Mouse (Mus musculus) kidney, postnatal 0 days (tissue): ENCODE results near the gene Sh3gl2. TPM values are rescaled to one million over a fixed set of nuclear protein-coding genes. Genes with fewer than 3 reads are reported as not detected.
A peak's percentile ranks its signal among the peaks of the same experiment; 100 is the strongest.

Source experiments
- ATAC-seq: fragments of 200-750 bp; cut with Nextera tagmentation; replicated peaks from 2 replicates; pipeline ENCODE4 v1.8.0; 2017; ENCODE audit warnings: low read depth, moderate number of reproducible peaks, moderate TSS enrichment, moderate library complexity; ENCODE audit not compliant: low FRiP score
- DNase-seq: peaks from one replicate; pipeline ENCODE4 v3.0.0-alpha.2; 2016; ENCODE audit warnings: low spot score
- H3K27ac ChIP-seq: fragments of 300-500 bp; sonication (generic); 2 replicates; pipeline ENCODE4 v1.5.1; 2014; ENCODE audit warnings: mild to moderate bottlenecking
- H3K27me3 ChIP-seq: fragments of 300-500 bp; sonication (generic); 2 replicates; pipeline ENCODE4 v1.6.1; 2014; ENCODE audit warnings: low read length, mixed read lengths; ENCODE audit not compliant: insufficient read depth
- H3K36me3 ChIP-seq: fragments of 300-500 bp; sonication (generic); 2 replicates; pipeline ENCODE4 v1.6.1; 2014; ENCODE audit warnings: low read length, mixed read lengths; ENCODE audit not compliant: insufficient read depth
- H3K4me1 ChIP-seq: fragments of 300-500 bp; sonication (generic); replicated peaks from 2 replicates; pipeline ENCODE4 v1.6.1; 2014; ENCODE audit warnings: antibody characterized with exemption, low read length, mixed read lengths; ENCODE audit not compliant: insufficient read depth
- H3K4me2 ChIP-seq: fragments of 300-500 bp; sonication (generic); 2 replicates; pipeline ENCODE4 v1.6.1; 2014; ENCODE audit warnings: mild to moderate bottlenecking, low read length, moderate library complexity, mixed read lengths
- H3K4me3 ChIP-seq: fragments of 300-500 bp; sonication (generic); replicated peaks from 2 replicates; pipeline ENCODE4 v1.5.1; 2014; ENCODE audit warnings: low read depth, low read length
- H3K9ac ChIP-seq: fragments of 300-500 bp; sonication (generic); 2 replicates; pipeline ENCODE4 v1.6.1; 2014; ENCODE audit warnings: low read depth, low read length
- H3K9me3 ChIP-seq: fragments of 300-500 bp; sonication (generic); replicated peaks from 2 replicates; pipeline ENCODE4 v1.6.1; 2016; ENCODE audit warnings: low read length, inconsistent platforms, mixed read lengths
- CTCF ChIP-seq: IDR thresholded peaks from 2 replicates; pipeline ENCODE4 v1.5.1; 2016; ENCODE audit warnings: antibody characterized with exemption, low read depth, mild to moderate bottlenecking, moderate library complexity
- WGBS: fragments of 180-500 bp; shearing (Covaris S2); extraction: QIAGEN DNeasy Blood & Tissue Kit; methylation state at CpG from one replicate; pipeline ENCODE4 v1.1.7; 2014; 5-methylcytosine and 5-hydroxymethylcytosine counted together
- polyA plus RNA-seq: library from polyadenylated mRNA; unstranded; fragments of >200 nt; fragmentation: Nextera tagmentation; extraction: Ambion mirVana; gene quantifications from 2 replicates; pipeline ENCODE4 v1.2.1, GENCODE M21; 2015

The Sh3gl2 gene
- polyA plus RNA-seq, 1 experiment from 2014 or later, result 22.1 TPM

DNA sequence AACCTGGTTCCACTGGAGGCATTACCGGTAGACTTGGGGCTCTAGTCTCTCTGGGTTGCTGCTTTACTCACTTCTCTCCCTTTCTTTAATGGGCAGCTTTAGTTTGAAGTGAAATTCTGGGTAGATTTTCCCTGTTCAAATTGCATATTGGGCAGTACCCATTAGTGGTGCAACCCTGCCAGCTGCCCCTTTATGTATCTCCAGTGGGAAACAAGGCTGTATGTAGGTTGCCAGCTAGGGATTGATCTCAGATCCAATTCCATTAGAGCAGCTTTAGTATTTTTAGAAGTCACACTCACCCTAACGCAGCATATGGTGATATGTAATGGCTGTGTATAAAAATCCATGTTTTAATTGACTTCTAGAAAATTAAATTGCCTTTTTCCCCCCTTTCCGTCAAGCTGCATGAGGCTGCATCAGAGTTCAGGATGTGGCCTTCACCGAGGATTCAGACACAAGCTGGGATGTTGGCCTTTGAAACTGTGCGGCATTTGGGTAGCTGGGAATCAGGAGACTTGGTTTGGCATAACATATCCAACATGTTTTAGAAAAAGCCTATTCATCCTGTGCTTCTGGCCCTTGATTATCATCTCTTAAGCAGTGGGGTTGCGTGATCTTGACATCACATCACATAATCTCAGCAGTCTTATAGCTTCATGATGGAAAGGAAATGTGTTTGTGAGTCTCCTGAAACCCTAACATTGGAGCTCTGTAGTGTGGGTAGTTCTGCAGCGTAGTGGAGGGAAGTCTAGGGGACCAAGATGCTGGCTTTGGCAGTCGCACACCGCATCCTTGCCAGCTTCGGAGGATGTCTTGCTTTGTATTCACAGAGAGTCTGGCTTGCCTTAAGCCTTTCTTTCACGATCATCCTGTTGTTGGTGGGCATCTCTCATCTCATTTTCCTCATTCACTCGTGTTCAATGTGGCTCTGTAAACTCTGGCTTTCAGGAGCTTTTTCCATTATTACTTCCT is 56.0 kb downstream of the Sh3gl2 start:
- H3K4me2 ChIP-seq, result no peak overlapping the region
- WGBS, result 90% methylated on average over 12 of the region's 12 CpGs
- no peaks in the 10 kb centered on the region for H3K9me3 ChIP-seq
- no peak for DNase-seq
- no peaks in the 10 kb centered on the region for H3K27me3 ChIP-seq
- no peak overlapping the region for H3K27ac ChIP-seq
- no peak for TF ChIP-seq CTCF
- no peak for ATAC-seq
- H3K9ac ChIP-seq, result no peak overlapping the region
- H3K36me3 ChIP-seq, result no peaks in the 10 kb centered on the region
- H3K4me3 ChIP-seq, result no peak overlapping the region
- no peaks in the 10 kb centered on the region for H3K4me1 ChIP-seq

DNA sequence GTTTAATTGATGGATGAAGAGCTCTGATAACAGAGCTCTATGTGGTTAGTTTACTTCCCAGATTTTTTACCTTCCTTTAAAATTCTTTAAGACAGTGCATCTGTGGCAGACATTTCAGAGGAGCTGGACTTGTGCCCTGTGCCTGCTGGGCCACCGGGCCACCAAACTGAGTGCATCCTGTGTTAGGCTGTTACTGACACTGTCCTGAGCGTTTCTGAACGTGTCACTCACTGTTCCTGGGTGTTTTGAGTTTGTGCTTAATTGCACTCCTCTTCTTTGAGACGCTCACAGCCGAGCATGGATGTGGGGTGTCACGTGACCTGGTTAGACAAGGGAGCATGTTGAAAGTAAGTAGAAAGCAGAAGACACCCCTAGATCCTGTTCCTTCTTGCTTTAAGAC is 57.2 kb downstream of the Sh3gl2 start:
- no peak overlapping the region for H3K4me3 ChIP-seq
- no peak overlapping the region for H3K9ac ChIP-seq
- no peak overlapping the region for H3K4me2 ChIP-seq
- ATAC-seq (no peak), DNase-seq (no peak)
- no peaks in the 10 kb centered on the region for H3K9me3 ChIP-seq
- 59% methylated on average over 6 of the region's 6 CpGs for WGBS
- no peaks in the 10 kb centered on the region for H3K4me1 ChIP-seq
- no peak overlapping the region for H3K27ac ChIP-seq
- H3K36me3 ChIP-seq, result no peaks in the 10 kb centered on the region
- no peaks in the 10 kb centered on the region for H3K27me3 ChIP-seq
- TF ChIP-seq CTCF, result no peak

GRCm38 (mm10) chr4:85262606-85263005 is 57.7 kb downstream of the Sh3gl2 start:
- no peak for DNase-seq
- H3K4me1 ChIP-seq, result no peaks in the 10 kb centered on the region
- H3K4me2 ChIP-seq, result no peak overlapping the region
- no peak overlapping the region for H3K4me3 ChIP-seq
- ATAC-seq, result no peak
- H3K27me3 ChIP-seq, result no peaks in the 10 kb centered on the region
- no peaks in the 10 kb centered on the region for H3K36me3 ChIP-seq
- H3K9ac ChIP-seq, result no peak overlapping the region
- TF ChIP-seq CTCF, result no peak
- H3K9me3 ChIP-seq, result no peaks in the 10 kb centered on the region
- WGBS, result 87% methylated on average over 13 of the region's 13 CpGs
- H3K27ac ChIP-seq, result no peak overlapping the region

GRCm38 (mm10) chr4:85267456-85267855 is 62.5 kb downstream of the Sh3gl2 start:
- Histone ChIP-seq H3K9me3 (no peaks in the 10 kb centered on the region), H3K27me3 (no peaks in the 10 kb centered on the region), H3K9ac (no peak overlapping the region), H3K27ac (no peak overlapping the region), H3K4me3 (no peak overlapping the region), H3K4me1 (no peaks in the 10 kb centered on the region), H3K36me3 (no peaks in the 10 kb centered on the region), H3K4me2 (no peak overlapping the region)
- no peak for DNase-seq
- no peak for ATAC-seq
- WGBS, result 79% methylated on average over 2 of the region's 2 CpGs
- TF ChIP-seq CTCF, result no peak

DNA sequence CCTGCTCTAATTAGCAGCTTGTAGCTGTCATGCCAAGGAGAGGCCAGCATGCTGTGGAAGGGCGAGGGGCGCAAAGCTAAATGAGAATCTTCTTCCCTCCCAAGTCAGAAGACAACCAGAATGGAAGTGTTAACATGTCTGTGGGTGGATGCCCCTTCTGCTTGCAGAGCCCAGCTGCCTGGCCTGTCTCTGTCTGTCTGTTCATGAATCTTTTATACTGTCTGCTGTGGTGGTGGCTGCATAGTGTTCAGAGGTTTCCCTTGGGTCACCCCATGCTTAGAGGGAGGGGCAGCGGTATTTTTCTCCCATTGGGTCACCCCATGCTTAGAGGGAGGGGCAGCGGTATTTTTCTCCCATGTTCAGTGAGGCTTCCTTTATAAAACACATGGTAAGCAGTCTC is 68.0 kb downstream of the Sh3gl2 start:
- H3K27me3 ChIP-seq, result no peaks in the 10 kb centered on the region
- ATAC-seq, result no peak
- peak; percentile 6 for DNase-seq
- 83% methylated on average over 4 of the region's 4 CpGs for WGBS
- no peak overlapping the region for H3K4me2 ChIP-seq
- no peak overlapping the region for H3K27ac ChIP-seq
- H3K9ac ChIP-seq, result no peak overlapping the region
- H3K4me3 ChIP-seq, result no peak overlapping the region
- H3K4me1 ChIP-seq, result no peaks in the 10 kb centered on the region
- no peaks in the 10 kb centered on the region for H3K36me3 ChIP-seq
- no peak for TF ChIP-seq CTCF
- no peaks in the 10 kb centered on the region for H3K9me3 ChIP-seq

- WGBS, result 81% methylated on average over 3 of the region's 3 CpGs
- Histone ChIP-seq H3K27me3 (no peaks in the 10 kb centered on the region), H3K27ac (no peak overlapping the region), H3K4me2 (no peak overlapping the region), H3K9me3 (no peaks in the 10 kb centered on the region), H3K4me3 (no peak overlapping the region), H3K9ac (no peak overlapping the region), H3K36me3 (no peaks in the 10 kb centered on the region), H3K4me1 (no peaks in the 10 kb centered on the region)
- peak; percentile 44; the same call in 1 of the 2 replicates for TF ChIP-seq CTCF
- DNase-seq (no peak), ATAC-seq (no peak)
Measured at GRCm38 (mm10) chr4:85273452-85273851, 68.5 kb downstream of the Sh3gl2 start.
